Mouse (Mus musculus) thymus, postnatal 0 days (tissue): ENCODE results near the gene Sfr1. TPM values are rescaled to one million over a fixed set of nuclear protein-coding genes. Genes with fewer than 3 reads are reported as not detected.

Source experiments
- DNase-seq: peaks from one replicate; pipeline ENCODE4 v3.0.0-alpha.2; 2015; ENCODE audit warnings: low spot score
- polyA plus RNA-seq: library from polyadenylated mRNA; unstranded; fragments of >200 nt; fragmentation: Nextera tagmentation; extraction: Ambion mirVana; gene quantifications from 2 replicates; pipeline ENCODE4 v1.2.1, GENCODE M21; 2015

Sfr1 gene
- 165 and 186 TPM in 2 replicates for polyA plus RNA-seq

- peak; percentile 99 for DNase-seq
Measured at GRCm38 (mm10) chr19:47731071-47731881, at the start of gene Sfr1. Sfr1 (plus strand) TSS chr19:47731682.

DNA sequence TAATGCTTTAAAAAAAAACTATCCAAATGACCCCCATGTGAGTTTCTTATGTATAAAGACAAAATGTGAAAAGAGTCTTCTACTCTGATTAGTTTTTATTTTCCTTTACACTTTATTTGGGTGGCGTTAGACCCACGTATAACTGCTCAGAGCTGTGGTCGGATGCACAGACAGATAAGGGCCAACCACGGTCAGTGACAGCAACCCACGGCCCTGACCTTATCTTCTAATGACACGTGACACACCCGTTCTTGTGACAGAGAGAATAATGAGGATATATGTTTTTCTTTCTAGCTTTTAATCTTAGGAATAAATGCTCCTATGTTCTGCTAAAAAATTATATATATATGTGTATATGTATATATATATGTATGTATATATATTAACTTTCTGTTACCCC, 41.9 kb upstream of the Sfr1 start:
- no peak for DNase-seq

DNA sequence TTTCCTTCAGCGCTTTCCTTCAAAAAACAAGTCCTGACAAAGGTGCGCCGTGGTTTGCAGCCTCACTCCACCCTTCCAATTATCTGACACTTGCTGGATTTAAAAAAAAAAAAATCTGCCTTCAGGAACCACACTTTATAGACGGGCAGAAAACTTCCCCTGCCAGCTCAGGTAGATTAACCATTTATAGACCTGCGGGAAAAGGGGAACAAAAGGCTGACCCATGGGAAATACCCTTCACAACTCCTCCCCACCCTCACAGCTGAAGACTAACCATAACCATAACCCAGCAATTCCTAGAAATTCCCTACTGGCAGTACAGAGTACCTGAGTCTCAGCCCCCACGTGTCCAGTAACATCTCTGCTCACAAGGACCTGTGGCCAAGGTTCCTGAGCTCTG, 39.5 kb upstream of the Sfr1 start, which contains the start of gene Col17a1:
Col17a1 (minus strand) TSS at position 101 of the 400 bp plus-strand sequence.
- DNase-seq = no peak

DNA sequence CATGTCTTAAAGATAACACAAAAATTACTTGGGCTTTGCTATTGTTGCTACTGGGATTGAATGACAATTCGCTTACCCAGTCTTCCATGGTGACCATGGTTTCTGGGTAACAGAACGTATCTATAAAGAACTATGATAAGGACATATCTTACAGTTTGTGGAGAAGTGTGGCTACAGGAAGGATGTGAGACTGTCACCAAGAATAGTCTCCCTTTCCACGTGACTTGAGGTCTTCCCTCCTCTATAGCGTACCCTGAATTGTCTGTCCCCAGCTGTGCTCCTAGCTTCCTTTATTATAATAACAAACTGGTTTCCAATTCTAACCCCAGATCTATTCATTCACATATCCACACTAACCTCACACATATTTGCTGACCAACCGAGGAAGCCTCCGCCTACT, 35.8 kb upstream of the Sfr1 start:
- DNase-seq = no peak

DNA sequence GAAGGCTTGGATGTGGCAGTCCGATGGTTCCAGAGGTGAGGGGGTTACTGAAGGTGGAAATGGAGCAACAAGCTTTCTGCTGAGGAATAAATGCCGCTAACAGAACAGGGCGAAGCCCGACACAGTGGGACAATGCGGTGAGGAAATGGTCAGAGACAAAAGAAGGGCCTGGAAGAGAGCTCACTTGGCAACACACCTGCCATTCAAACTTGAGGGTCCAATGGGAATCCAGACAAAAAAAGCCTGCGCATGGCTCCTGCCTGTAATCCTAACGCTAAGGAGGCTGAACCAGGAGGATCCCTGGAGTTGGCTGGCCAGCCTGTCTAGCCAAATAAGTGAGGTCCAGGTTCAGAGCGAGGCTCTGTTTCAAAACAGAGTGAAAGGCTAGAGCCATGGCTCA, 35.1 kb upstream of the Sfr1 start:
- no peak for DNase-seq

DNA sequence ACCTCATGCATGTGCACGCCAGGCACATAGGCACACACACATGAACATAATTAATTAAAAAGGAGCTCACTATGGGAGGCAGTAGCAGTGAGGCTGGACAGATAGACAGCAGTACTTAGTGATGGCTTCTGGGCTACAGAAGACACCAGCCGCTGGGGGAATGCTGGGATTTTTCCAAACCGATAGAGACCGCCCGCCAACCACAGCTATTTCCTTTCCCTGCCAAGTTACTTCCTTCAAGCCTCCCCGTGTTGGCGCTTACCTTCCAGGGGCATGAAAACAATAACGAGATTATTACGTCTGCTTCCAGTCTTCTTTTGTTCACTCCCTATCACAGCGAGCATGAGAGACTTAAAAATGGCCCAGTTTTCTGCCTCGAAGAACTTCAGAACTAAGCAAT, 34.4 kb upstream of the Sfr1 start:
- no peak for DNase-seq

- DNase-seq = no peak
Measured at GRCm38 (mm10) chr19:47698266-47698665, 33.2 kb upstream of the Sfr1 start.

- no peak for DNase-seq
Measured at GRCm38 (mm10) chr19:47699743-47700142, 31.7 kb upstream of the Sfr1 start.

GRCm38 (mm10) chr19:47700509-47700908, 31.0 kb upstream of the Sfr1 start:
- no peak for DNase-seq

DNA sequence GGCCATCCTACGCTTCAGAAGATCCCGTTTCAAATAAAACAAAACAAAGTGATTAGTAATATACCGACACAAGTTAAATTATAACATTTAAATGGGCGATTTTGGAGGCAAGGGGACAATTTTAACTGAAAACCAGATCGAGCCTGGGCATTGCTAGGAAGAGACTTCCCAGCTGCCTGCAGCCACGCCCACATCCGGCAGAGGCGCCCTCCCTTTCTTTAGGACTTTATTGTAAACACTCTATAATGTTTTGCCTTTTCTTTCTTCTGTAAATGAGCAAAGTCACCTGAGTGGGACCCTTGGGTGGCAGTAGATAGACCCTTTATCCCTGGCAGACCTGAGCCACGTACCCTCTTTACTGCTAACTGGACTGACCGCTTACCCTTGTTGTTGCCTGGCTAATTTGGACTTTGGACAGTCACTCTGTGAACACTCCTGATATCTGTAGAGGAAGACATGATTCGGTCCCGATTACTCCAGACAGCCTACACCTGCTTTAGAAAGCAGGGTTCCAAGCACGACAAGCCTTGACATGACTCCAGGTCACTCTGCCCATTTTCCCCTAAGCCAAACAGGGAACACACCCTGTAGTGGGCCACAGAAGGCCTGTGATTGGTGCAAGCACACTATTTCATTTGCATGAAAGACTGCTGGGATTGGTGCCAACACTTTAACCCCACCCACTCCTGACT, 26.3 kb upstream of the Sfr1 start:
- DNase-seq = no peak

DNA sequence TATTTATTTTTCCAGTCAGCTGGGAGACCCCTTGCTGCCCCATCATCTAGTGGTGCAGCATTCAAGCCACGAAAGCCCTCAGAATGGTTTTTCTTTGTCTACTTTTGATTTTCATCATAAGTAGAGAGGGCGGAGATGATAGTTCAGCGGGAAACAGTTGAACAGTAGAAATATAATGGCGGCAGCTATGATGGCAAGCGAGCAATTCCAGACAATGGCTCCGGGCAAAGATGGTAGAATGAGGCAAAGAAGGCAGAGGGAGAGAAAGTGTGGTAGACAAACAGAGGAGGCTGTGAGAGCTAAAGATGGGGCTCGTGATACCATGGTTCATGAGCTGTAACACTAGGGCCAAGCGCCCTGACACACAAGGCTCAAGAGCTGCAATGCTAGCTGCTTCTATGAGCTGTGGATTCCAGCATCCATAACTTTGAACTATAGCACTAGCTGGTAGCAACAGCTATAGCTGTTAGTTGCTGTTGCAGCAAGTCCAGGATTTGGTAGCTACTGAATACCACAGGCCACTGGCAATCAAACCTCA, 25.6 kb upstream of the Sfr1 start:
- DNase-seq = no peak

- no peak for DNase-seq
Measured at GRCm38 (mm10) chr19:47710376-47710775, 21.1 kb upstream of the Sfr1 start.

DNA sequence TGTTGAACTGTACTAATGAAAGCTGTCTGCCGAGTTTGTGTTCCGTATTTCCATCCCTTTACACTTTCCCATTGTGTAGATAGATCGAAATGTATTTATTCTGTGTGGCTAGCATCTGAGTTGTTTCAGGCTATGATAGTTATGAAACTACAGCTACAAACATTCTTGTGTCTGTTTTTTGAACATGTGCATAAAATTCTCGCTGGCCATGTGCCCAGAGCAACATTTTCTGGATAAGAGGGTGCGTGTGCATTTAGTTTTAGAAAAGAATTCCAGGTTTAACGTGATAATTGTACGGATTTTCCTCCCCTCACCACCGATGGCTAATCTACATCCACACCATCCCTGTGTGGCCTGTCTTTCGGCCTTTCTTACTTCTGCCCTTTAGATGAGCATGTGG, 18.0 kb upstream of the Sfr1 start:
- no peak for DNase-seq

DNA sequence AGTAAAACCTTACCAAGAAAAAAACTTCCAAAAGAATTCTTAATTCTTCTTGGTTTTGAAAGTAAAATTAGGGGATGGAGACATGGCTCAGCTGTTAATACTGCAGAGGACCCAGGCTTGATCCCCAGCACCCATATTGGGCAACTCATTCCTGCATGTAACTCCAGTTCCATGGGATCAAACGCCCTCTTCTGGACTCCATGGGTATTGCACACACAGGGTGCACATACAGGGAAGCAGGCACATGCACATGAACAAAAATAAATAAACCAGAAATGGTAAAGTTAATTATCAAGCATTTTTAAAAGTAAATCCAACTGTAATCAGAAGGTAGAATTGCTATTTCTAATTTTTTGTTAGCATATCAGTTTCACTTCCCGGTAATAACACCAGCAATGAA, 15.3 kb upstream of the Sfr1 start:
- DNase-seq = no peak

GRCm38 (mm10) chr19:47719147-47719546, 12.3 kb upstream of the Sfr1 start:
- no peak for DNase-seq

GRCm38 (mm10) chr19:47722471-47722870, 9.0 kb upstream of the Sfr1 start:
- no peak for DNase-seq

DNA sequence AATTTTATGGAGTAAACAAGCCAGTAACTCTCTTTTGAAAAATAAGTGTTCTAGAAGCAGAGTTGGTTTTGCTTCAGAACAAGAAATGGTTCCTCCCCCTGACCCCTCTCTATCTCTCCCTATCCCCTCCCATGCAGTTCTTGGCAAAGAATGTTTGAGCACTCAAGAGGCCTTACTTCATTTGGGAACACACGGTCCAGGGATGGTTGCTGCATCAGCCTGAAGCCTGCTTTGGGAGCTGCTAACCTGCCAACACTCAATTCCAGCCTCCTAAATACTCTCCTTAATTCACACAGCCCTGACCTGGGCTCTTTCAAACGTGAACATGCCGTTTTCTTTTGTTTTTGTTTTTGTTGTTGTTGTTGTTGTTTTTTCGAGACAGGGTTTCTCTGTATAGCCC, 6.6 kb upstream of the Sfr1 start:
- no peak for DNase-seq

GRCm38 (mm10) chr19:47725643-47726140, 5.8 kb upstream of the Sfr1 start:
- no peak for DNase-seq

GRCm38 (mm10) chr19:47730691-47731070, 801 bp upstream of the Sfr1 start:
- DNase-seq = peak; percentile 84

DNA sequence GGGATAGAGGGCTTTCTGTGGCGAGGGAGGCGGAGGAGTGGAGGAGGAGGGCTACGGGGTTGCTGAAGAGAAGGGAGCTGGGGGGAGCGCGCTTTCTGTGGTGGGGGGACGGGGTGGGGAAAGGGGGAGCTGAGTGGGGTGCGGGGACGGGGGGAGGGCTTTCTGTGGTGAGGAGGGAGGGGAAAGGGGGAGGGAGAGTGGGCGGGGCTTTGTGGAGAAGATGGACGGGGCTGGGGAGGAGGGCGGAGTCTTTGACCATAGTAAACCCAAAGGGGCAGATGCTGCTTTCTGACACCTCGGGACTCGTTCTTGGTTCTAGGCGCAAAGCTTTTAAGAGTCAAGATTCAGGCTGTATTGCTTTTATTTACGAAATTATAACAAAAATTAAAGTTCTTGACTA, 449 bp downstream of the Sfr1 start:
- DNase-seq = no peak

DNA sequence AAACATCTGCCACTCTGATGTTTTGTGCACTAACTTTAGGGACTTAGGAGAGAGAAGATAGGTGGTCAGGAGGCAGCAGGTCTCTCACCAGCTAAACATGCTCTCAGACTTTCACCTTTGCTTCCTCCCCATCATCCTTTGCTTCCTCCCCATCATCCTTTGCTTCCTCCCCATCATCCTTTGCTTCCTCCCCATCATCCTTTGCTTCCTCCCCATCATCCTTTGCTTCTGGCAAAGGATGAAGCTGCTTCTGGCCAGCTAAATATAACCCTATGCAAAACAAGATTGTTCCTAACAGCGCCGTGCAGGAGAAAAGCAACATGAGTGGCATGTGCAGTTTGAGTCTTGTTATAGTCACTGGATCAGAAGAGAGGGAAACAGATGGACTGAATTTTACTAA, 15.6 kb downstream of the Sfr1 start:
- no peak for DNase-seq

DNA sequence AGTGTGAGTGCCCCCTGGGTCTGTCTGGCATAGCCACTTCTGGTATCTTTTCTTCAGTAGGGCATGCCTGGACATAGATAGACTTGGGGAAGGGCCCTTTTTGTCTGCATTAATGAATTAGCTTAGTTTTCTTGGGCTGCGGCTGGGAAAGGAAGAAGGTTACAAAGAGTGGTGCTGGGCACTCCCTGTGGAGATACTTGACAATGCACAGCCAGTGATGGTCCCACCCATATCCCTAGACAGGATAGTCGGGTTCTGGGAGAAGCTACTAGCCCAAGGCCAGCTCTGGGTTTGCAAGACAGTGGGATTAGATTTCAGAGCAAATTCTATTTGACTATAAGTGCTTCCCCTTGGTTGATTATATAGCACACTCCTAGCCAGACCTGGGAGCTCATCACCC, 17.5 kb downstream of the Sfr1 start:
- no peak for DNase-seq
